Mouse (Mus musculus) liver, embryonic 13.5 days (tissue): Measurements from ENCODE around the gene Rasal2. TPM values are rescaled to one million over a fixed set of nuclear protein-coding genes. Genes with fewer than 3 reads are reported as not detected.

Experiments
- ATAC-seq: fragments of 200-750 bp; cut with Nextera tagmentation; 2 replicates; pipeline ENCODE4 v1.8.0; 2017; ENCODE audit warnings: low read depth, mild to moderate bottlenecking, moderate number of reproducible peaks, moderate library complexity
- DNase-seq: peaks from one replicate; pipeline ENCODE4 v3.0.0; 2022
- H3K27ac ChIP-seq: fragments of 300-500 bp; sonication (generic); 2 replicates; pipeline ENCODE4 v1.5.1; 2015; ENCODE audit warnings: moderate library complexity, mild to moderate bottlenecking, inconsistent platforms
- H3K27me3 ChIP-seq: fragments of 300-500 bp; sonication (generic); 2 replicates; pipeline ENCODE4 v1.6.1; 2015; ENCODE audit warnings: mild to moderate bottlenecking, inconsistent platforms
- H3K36me3 ChIP-seq: fragments of 300-500 bp; sonication (generic); 2 replicates; pipeline ENCODE4 v1.6.1; 2015; ENCODE audit warnings: mild to moderate bottlenecking, inconsistent platforms
- H3K4me1 ChIP-seq: fragments of 300-500 bp; sonication (generic); replicated peaks from 2 replicates; pipeline ENCODE4 v1.6.1; 2015; ENCODE audit warnings: inconsistent platforms
- H3K4me2 ChIP-seq: fragments of 300-500 bp; sonication (generic); 2 replicates; pipeline ENCODE4 v1.6.1; 2015; ENCODE audit warnings: inconsistent platforms, mild to moderate bottlenecking, moderate library complexity
- H3K4me3 ChIP-seq: fragments of 300-500 bp; sonication (generic); replicated peaks from 2 replicates; pipeline ENCODE4 v1.5.1; 2015; ENCODE audit warnings: mild to moderate bottlenecking, inconsistent platforms
- H3K9ac ChIP-seq: fragments of 300-500 bp; sonication (generic); 2 replicates; pipeline ENCODE4 v1.6.1; 2015; ENCODE audit warnings: mild to moderate bottlenecking, inconsistent platforms
- H3K9me3 ChIP-seq: fragments of 300-500 bp; sonication (generic); replicated peaks from 2 replicates; pipeline ENCODE4 v1.6.1; 2016; ENCODE audit warnings: inconsistent platforms
- WGBS: fragments of 180-500 bp; shearing (Covaris S2); methylation state at CpG from one replicate; pipeline ENCODE4 v1.1.7; 2015; ENCODE audit not compliant: insufficient replicate concordance; 5-methylcytosine and 5-hydroxymethylcytosine counted together
- polyA plus RNA-seq: library from polyadenylated mRNA; unstranded; fragments of >200 nt; fragmentation: Nextera tagmentation; extraction: Ambion mirVana; gene quantifications from 2 replicates; pipeline ENCODE4 v1.2.1, GENCODE M21; 2015

The Rasal2 gene
- polyA plus RNA-seq, 1 experiment from 2014 or later: 1.5 TPM

- Histone ChIP-seq H3K4me1 (peaks cover 20% of the 10 kb centered on the region), H3K9me3 (no peaks in the 10 kb centered on the region), H3K27ac (no peak overlapping the region), H3K9ac (no peak overlapping the region), H3K36me3 (no peaks in the 10 kb centered on the region), H3K27me3 (no peaks in the 10 kb centered on the region), H3K4me2 (no peak overlapping the region), H3K4me3 (no peak overlapping the region)
- WGBS: 42% methylated on average over 5 of the region's 5 CpGs
- no peak for ATAC-seq
- no peak for DNase-seq
Observed at GRCm38 (mm10) chr1:157448805-157449188, 36.4 kb upstream of the Rasal2 start.

GRCm38 (mm10) chr1:157448164-157448804 lies 35.9 kb upstream of the Rasal2 start:
- no peak overlapping the region for H3K4me3 ChIP-seq
- H3K4me2 ChIP-seq: no peak overlapping the region
- H3K9ac ChIP-seq: no peak overlapping the region
- DNase-seq (no peak), ATAC-seq (no peak)
- H3K27me3 ChIP-seq: no peaks in the 10 kb centered on the region
- no peaks in the 10 kb centered on the region for H3K36me3 ChIP-seq
- H3K4me1 ChIP-seq: peaks cover 25% of the 10 kb centered on the region
- H3K27ac ChIP-seq: no peak overlapping the region
- H3K9me3 ChIP-seq: no peaks in the 10 kb centered on the region
- 22% methylated on average over 7 of the region's 7 CpGs for WGBS

GRCm38 (mm10) chr1:157447142-157447541 lies 34.7 kb upstream of the Rasal2 start:
- no peaks in the 10 kb centered on the region for H3K36me3 ChIP-seq
- ATAC-seq: no peak
- WGBS: 60% methylated on average over 4 of the region's 4 CpGs
- H3K4me3 ChIP-seq: no peak overlapping the region
- H3K9me3 ChIP-seq: no peaks in the 10 kb centered on the region
- H3K4me1 ChIP-seq: peaks cover 31% of the 10 kb centered on the region
- H3K27me3 ChIP-seq: no peaks in the 10 kb centered on the region
- H3K27ac ChIP-seq: no peak overlapping the region
- no peak for DNase-seq
- no peak overlapping the region for H3K4me2 ChIP-seq
- no peak overlapping the region for H3K9ac ChIP-seq

GRCm38 (mm10) chr1:157446325-157446724 lies 33.9 kb upstream of the Rasal2 start:
- DNase-seq: no peak
- WGBS: 49% methylated on average over 7 of the region's 7 CpGs
- H3K27ac ChIP-seq: no peak overlapping the region
- H3K36me3 ChIP-seq: no peaks in the 10 kb centered on the region
- H3K4me1 ChIP-seq: peaks cover 31% of the 10 kb centered on the region
- no peak overlapping the region for H3K9ac ChIP-seq
- H3K4me3 ChIP-seq: no peak overlapping the region
- no peaks in the 10 kb centered on the region for H3K9me3 ChIP-seq
- no peak for ATAC-seq
- no peaks in the 10 kb centered on the region for H3K27me3 ChIP-seq
- H3K4me2 ChIP-seq: no peak overlapping the region

- 72% methylated on average over 6 of the region's 6 CpGs for WGBS
- Histone ChIP-seq H3K4me2 (no peak overlapping the region), H3K4me1 (peaks cover 31% of the 10 kb centered on the region), H3K27me3 (no peaks in the 10 kb centered on the region), H3K36me3 (no peaks in the 10 kb centered on the region), H3K9me3 (no peaks in the 10 kb centered on the region), H3K27ac (no peak overlapping the region), H3K4me3 (no peak overlapping the region), H3K9ac (no peak overlapping the region)
- ATAC-seq (no peak), DNase-seq (no peak)
Observed at GRCm38 (mm10) chr1:157445398-157445910, 33.1 kb upstream of the Rasal2 start.

GRCm38 (mm10) chr1:157444632-157445300 lies 32.4 kb upstream of the Rasal2 start:
- H3K4me1 ChIP-seq: peaks cover 24% of the 10 kb centered on the region
- H3K36me3 ChIP-seq: no peaks in the 10 kb centered on the region
- DNase-seq: no peak
- peak overlapping the region; percentile 56; the same call in 1 of the 2 replicates for H3K4me2 ChIP-seq
- H3K9me3 ChIP-seq: no peaks in the 10 kb centered on the region
- no peaks in the 10 kb centered on the region for H3K27me3 ChIP-seq
- no peak for ATAC-seq
- no peak overlapping the region; the same call in 1 of the 2 replicates for H3K27ac ChIP-seq
- 65% methylated on average over 13 of the region's 13 CpGs for WGBS
- H3K9ac ChIP-seq: no peak overlapping the region
- no peak overlapping the region for H3K4me3 ChIP-seq

GRCm38 (mm10) chr1:157443723-157444561 lies 31.5 kb upstream of the Rasal2 start:
- peaks cover 20% of the 10 kb centered on the region for H3K4me1 ChIP-seq
- H3K4me3 ChIP-seq: peak overlapping the region; percentile 26; the same call in 1 of the 2 replicates
- H3K9ac ChIP-seq: peak overlapping the region; percentile 22; the same call in 1 of the 2 replicates
- H3K4me2 ChIP-seq: peak overlapping the region; percentile 56
- H3K9me3 ChIP-seq: no peaks in the 10 kb centered on the region
- H3K27ac ChIP-seq: peak overlapping the region; percentile 50
- DNase-seq (no peak), ATAC-seq (peak; percentile 33; the same call in 1 of the 2 replicates)
- WGBS: 19% methylated on average over 19 of the region's 19 CpGs
- no peaks in the 10 kb centered on the region for H3K27me3 ChIP-seq
- H3K36me3 ChIP-seq: no peaks in the 10 kb centered on the region

GRCm38 (mm10) chr1:157443026-157443722 lies 30.8 kb upstream of the Rasal2 start:
- H3K36me3 ChIP-seq: no peaks in the 10 kb centered on the region
- H3K9me3 ChIP-seq: no peaks in the 10 kb centered on the region
- H3K4me2 ChIP-seq: peak overlapping the region; percentile 56
- no peaks in the 10 kb centered on the region for H3K27me3 ChIP-seq
- H3K4me1 ChIP-seq: peaks cover 20% of the 10 kb centered on the region
- no peak for DNase-seq
- peak overlapping the region; percentile 26; the same call in 1 of the 2 replicates for H3K4me3 ChIP-seq
- ATAC-seq: peak; percentile 43; the same call in 1 of the 2 replicates
- 14% methylated on average over 14 of the region's 14 CpGs for WGBS
- peak overlapping the region; percentile 50; the same call in 1 of the 2 replicates for H3K27ac ChIP-seq
- H3K9ac ChIP-seq: peak overlapping the region; percentile 22; the same call in 1 of the 2 replicates

GRCm38 (mm10) chr1:157439973-157440641 lies 27.7 kb upstream of the Rasal2 start:
- ATAC-seq (no peak), DNase-seq (no peak)
- peaks cover 20% of the 10 kb centered on the region for H3K4me1 ChIP-seq
- H3K9ac ChIP-seq: no peak overlapping the region
- no peak overlapping the region for H3K27ac ChIP-seq
- 0 out of 2 replicates have a peak overlapping the region, but pooled peaks have one; percentile 19 for H3K4me2 ChIP-seq
- H3K9me3 ChIP-seq: no peaks in the 10 kb centered on the region
- no peaks in the 10 kb centered on the region for H3K36me3 ChIP-seq
- no peak overlapping the region for H3K4me3 ChIP-seq
- WGBS: 31% methylated on average over 14 of the region's 14 CpGs
- no peaks in the 10 kb centered on the region for H3K27me3 ChIP-seq

- Histone ChIP-seq H3K4me2 (no peak overlapping the region), H3K27me3 (no peaks in the 10 kb centered on the region), H3K36me3 (no peaks in the 10 kb centered on the region), H3K4me1 (peaks cover 14% of the 10 kb centered on the region), H3K9me3 (no peaks in the 10 kb centered on the region), H3K4me3 (no peak overlapping the region), H3K27ac (no peak overlapping the region), H3K9ac (no peak overlapping the region)
- no peak for ATAC-seq
- DNase-seq: no peak
- WGBS: 78% methylated on average over 4 of the region's 4 CpGs
Observed at GRCm38 (mm10) chr1:157439101-157439500, 26.7 kb upstream of the Rasal2 start.
